Mouse (Mus musculus): ENCODE results near the gene Rps8.

- peak; percentile 54 for TF ChIP-seq POLR2A (IDR thresholded peaks at IDR 0.05; ENCODE audit: insufficient read length, low read depth)
- TF ChIP-seq USF1 (IDR thresholded peaks at IDR 0.05; ENCODE audit: low read depth) = peak; percentile 15
- TF ChIP-seq TCF12 (IDR thresholded peaks at IDR 0.05; ENCODE audit: insufficient read depth, poor library complexity, severe bottlenecking) = no peak
Measured at GRCm38 (mm10) chr4:117181863-117182758, 26.1 kb upstream of the Rps8 start, which contains the start of gene Kif2c.
